Mouse (Mus musculus) 416B (cell line): ENCODE measurements around the gene Irgc1.

Source experiments
- DNase-seq: peaks from one replicate; pipeline ENCODE4 v3.0.0; 2011; ENCODE audit warnings: low read depth

Irgc1 gene

GRCm38 (mm10) chr7:24472442-24472841, 20.3 kb upstream of the Irgc1 start:
- no peak for DNase-seq

- no peak for DNase-seq
These were observed 18.3 kb upstream of the Irgc1 start for GRCm38 (mm10) chr7:24470356-24470755.

GRCm38 (mm10) chr7:24469126-24469525, 17.0 kb upstream of the Irgc1 start:
- peak; percentile 43 for DNase-seq

GRCm38 (mm10) chr7:24467886-24468285, 15.8 kb upstream of the Irgc1 start:
- DNase-seq, result no peak

GRCm38 (mm10) chr7:24466835-24467234, 14.7 kb upstream of the Irgc1 start:
- peak; percentile 85 for DNase-seq

GRCm38 (mm10) chr7:24462388-24463319, 10.6 kb upstream of the Irgc1 start, which contains the start of gene Plaur:
Gene Plaur, plus strand, starts transcription at chr7:24462484.
- DNase-seq, result peak; percentile 91

GRCm38 (mm10) chr7:24461376-24462051, 9.4 kb upstream of the Irgc1 start:
- DNase-seq, result peak; percentile 68

- DNase-seq, result peak; percentile 62
These were observed 7.7 kb upstream of the Irgc1 start for GRCm38 (mm10) chr7:24459843-24460242.

- DNase-seq, result no peak
These were observed 7.3 kb upstream of the Irgc1 start for GRCm38 (mm10) chr7:24459440-24459839.

- peak; percentile 96 for DNase-seq
These were observed 5.8 kb upstream of the Irgc1 start for GRCm38 (mm10) chr7:24457726-24458370.

GRCm38 (mm10) chr7:24455726-24456125, 3.6 kb upstream of the Irgc1 start:
- no peak for DNase-seq

GRCm38 (mm10) chr7:24454199-24454598, 2.1 kb upstream of the Irgc1 start:
- DNase-seq, result no peak

- peak; percentile 63 for DNase-seq
These were observed 1.5 kb downstream of the Irgc1 start for GRCm38 (mm10) chr7:24450585-24451017.

- peak; percentile 85 for DNase-seq
These were observed 3.1 kb downstream of the Irgc1 start for GRCm38 (mm10) chr7:24448782-24449517.

- DNase-seq, result no peak
These were observed 5.3 kb downstream of the Irgc1 start for GRCm38 (mm10) chr7:24446697-24447340.

- DNase-seq, result peak; percentile 25
These were observed 6.7 kb downstream of the Irgc1 start for GRCm38 (mm10) chr7:24445266-24445926.

- DNase-seq, result peak; percentile 52
These were observed 9.8 kb downstream of the Irgc1 start for GRCm38 (mm10) chr7:24442313-24442712.

- DNase-seq, result peak; percentile 90
These were observed 10.3 kb downstream of the Irgc1 start for GRCm38 (mm10) chr7:24441785-24442184.

- DNase-seq, result peak; percentile 27
These were observed 12.2 kb downstream of the Irgc1 start for GRCm38 (mm10) chr7:24439891-24440290.

- DNase-seq, result no peak
These were observed 12.9 kb downstream of the Irgc1 start for GRCm38 (mm10) chr7:24439191-24439590.

GRCm38 (mm10) chr7:24437981-24438380, 14.1 kb downstream of the Irgc1 start:
- no peak for DNase-seq
